Mouse (Mus musculus) right cerebral cortex, postnatal 36 days (tissue): ENCODE data around the gene Hid1.
A peak's percentile ranks its signal among the peaks of the same experiment; 100 is the strongest.

ENCODE experiments used
- DNase-seq, 2 experiments: peaks; one replicate each; pipeline ENCODE4 v3.0.0; 2022; ENCODE audit warnings: low spot score in 2 of 2, mixed read lengths in 1 of 2

The Hid1 gene

GRCm38 (mm10) chr11:115374695-115375425, 7.3 kb upstream of the Hid1 start:
- DNase-seq = peak in 1 of 2 experiments; percentile 52

- DNase-seq = peak; percentile 64 to 70
Observed at GRCm38 (mm10) chr11:115373805-115374694, 6.5 kb upstream of the Hid1 start.

- DNase-seq = no peak
Observed at GRCm38 (mm10) chr11:115372737-115373136, 5.2 kb upstream of the Hid1 start.

- DNase-seq = no peak
Observed at GRCm38 (mm10) chr11:115372015-115372414, 4.5 kb upstream of the Hid1 start.

- no peak for DNase-seq
Observed at GRCm38 (mm10) chr11:115371354-115371753, 3.8 kb upstream of the Hid1 start.

- no peak for DNase-seq
Observed at GRCm38 (mm10) chr11:115370368-115370767, 2.8 kb upstream of the Hid1 start.

- peak; percentile 60 to 64 for DNase-seq
Observed at GRCm38 (mm10) chr11:115366706-115367394, 706 bp downstream of the Hid1 start.

GRCm38 (mm10) chr11:115366039-115366705, 1.4 kb downstream of the Hid1 start:
- no peak for DNase-seq

GRCm38 (mm10) chr11:115364136-115364535, 3.4 kb downstream of the Hid1 start:
- DNase-seq = no peak

- DNase-seq = no peak
Observed at GRCm38 (mm10) chr11:115359726-115360125, 7.8 kb downstream of the Hid1 start.

- DNase-seq = no peak
Observed at GRCm38 (mm10) chr11:115359293-115359692, 8.3 kb downstream of the Hid1 start.

- peak in 1 of 2 experiments; percentile 29 for DNase-seq
Observed at GRCm38 (mm10) chr11:115358468-115358867, 9.1 kb downstream of the Hid1 start.

- no peak for DNase-seq
Observed at GRCm38 (mm10) chr11:115354183-115354582, 13.4 kb downstream of the Hid1 start.

GRCm38 (mm10) chr11:115353375-115353774, 14.2 kb downstream of the Hid1 start:
- no peak for DNase-seq

- no peak for DNase-seq
Observed at GRCm38 (mm10) chr11:115349976-115350375, 17.6 kb downstream of the Hid1 start.

GRCm38 (mm10) chr11:115348681-115349248, 18.8 kb downstream of the Hid1 start:
- DNase-seq = no peak

GRCm38 (mm10) chr11:115345515-115345914, 22.0 kb downstream of the Hid1 start:
- no peak for DNase-seq

- DNase-seq = no peak
Observed at GRCm38 (mm10) chr11:115344967-115345366, 22.6 kb downstream of the Hid1 start.

GRCm38 (mm10) chr11:115341866-115342265, 25.7 kb downstream of the Hid1 start:
- no peak for DNase-seq

GRCm38 (mm10) chr11:115341246-115341645, 26.3 kb downstream of the Hid1 start:
- no peak for DNase-seq

- no peak for DNase-seq
Observed at GRCm38 (mm10) chr11:115337826-115338225, 29.7 kb downstream of the Hid1 start.
